Mouse (Mus musculus) left cerebral cortex, adult 2 months (tissue): Measurements from ENCODE around the gene Bad. TPM values are rescaled to one million over a fixed set of nuclear protein-coding genes. Genes with fewer than 3 reads are reported as not detected.
"Not testable (repeated sequence)": the region's sequence is repeated elsewhere in the genome, so short reads cannot be mapped to it uniquely, and the experiment has no call there.

Experiments used
- DNase-seq, 2 experiments: peaks; one replicate each; pipeline ENCODE4 v3.0.0; 2021 to 2022; ENCODE audit warnings: low spot score in 2 of 2, mixed read lengths in 1 of 2; ENCODE audit errors: extremely low spot score in 1 of 2
- H3K27ac ChIP-seq: fragments of 200-600 bp; 2 replicates; pipeline ENCODE4 v1.8.1; 2022
- H3K4me3 ChIP-seq: fragments of 200-600 bp; 2 replicates; pipeline ENCODE4 v1.8.1; 2022
- CTCF ChIP-seq: fragments of 200-600 bp; IDR thresholded peaks from 2 replicates; pipeline ENCODE4 v1.8.1; 2022; ENCODE audit warnings: antibody characterized with exemption, mild to moderate bottlenecking, moderate library complexity
- intact Hi-C: fragments of 180-260 bp; cut with DNase I; formaldehyde crosslinking; loops from one replicate; pipeline ENCODE4 v1.15.1; 2025
- total RNA-seq, 2 experiments: library from RNA; stranded (reverse); gene quantifications; 2 replicates each; pipeline ENCODE4 v1.2.3; 2021

Bad gene
- total RNA-seq, 2 experiments from 2014 or later = 34.8 to 36.2 TPM

- intact Hi-C loops = loop anchor here (2.0 to 5.0 kb wide), 3 partner anchors 51 to 411 kb away; partner anchors contain the start of genes Ccdc88b and Rps6ka4
- H3K27ac ChIP-seq = peak overlapping the region; percentile 40; the same call in 1 of the 2 replicates
- peak overlapping the region; percentile 91 for H3K4me3 ChIP-seq
- peak in 1 of 2 experiments; percentile 6 for DNase-seq
- TF ChIP-seq CTCF = no peak
Measured at GRCm38 (mm10) chr19:6907811-6908540, 33.7 kb upstream of the Bad start.

GRCm38 (mm10) chr19:6909021-6909420, 32.6 kb upstream of the Bad start:
- DNase-seq = no peak
- no peak for TF ChIP-seq CTCF
- intact Hi-C loops = loop anchor here (2.0 to 5.0 kb wide), 3 partner anchors 52 to 412 kb away; partner anchors contain the start of genes Ccdc88b and Rps6ka4
- Histone ChIP-seq H3K4me3 (peak overlapping the region; percentile 91), H3K27ac (peak overlapping the region; percentile 99)

- Histone ChIP-seq H3K4me3 (peak within 1 kb of the TSS; percentile 91), H3K27ac (peak within 1 kb of the TSS; percentile 99)
- DNase-seq = peak; percentile 91
- intact Hi-C loops = loop anchor here (2.0 to 5.0 kb wide), 3 partner anchors 52 to 412 kb away; partner anchors contain the start of genes Ccdc88b and Rps6ka4
- no peak for TF ChIP-seq CTCF
Measured at GRCm38 (mm10) chr19:6909507-6910289, 32.0 kb upstream of the Bad start, which contains the start of the genes Trmt112 and Prdx5. Trmt112 (plus strand) TSS chr19:6909698. Prdx5 (minus strand) TSS chr19:6910106.

GRCm38 (mm10) chr19:6910306-6910705, 31.4 kb upstream of the Bad start:
- DNase-seq, intact Hi-C loops: not testable (repeated sequence)
- Histone ChIP-seq H3K4me3 (peak overlapping the region; percentile 91), H3K27ac (peak overlapping the region; percentile 99)

- TF ChIP-seq CTCF = no peak
- peak overlapping the region; percentile 21; the same call in 1 of the 2 replicates for H3K4me3 ChIP-seq
- no peak for DNase-seq
- intact Hi-C loops = loop anchor here (1.0 kb wide), 1 partner anchor 9 kb away; no protein-coding TSS in a partner anchor
- H3K27ac ChIP-seq = no peak overlapping the region
Measured at GRCm38 (mm10) chr19:6911101-6912074, 30.3 kb upstream of the Bad start.

GRCm38 (mm10) chr19:6912205-6912970, 29.3 kb upstream of the Bad start:
- intact Hi-C loops = loop anchor here (1.0 kb wide), 1 partner anchor 8 kb away; no protein-coding TSS in a partner anchor
- no peak for TF ChIP-seq CTCF
- no peak overlapping the region for H3K4me3 ChIP-seq
- peak in 1 of 2 experiments; percentile 12 for DNase-seq
- no peak overlapping the region for H3K27ac ChIP-seq

- H3K4me3 ChIP-seq = no peak overlapping the region
- DNase-seq = no peak
- H3K27ac ChIP-seq = no peak overlapping the region
- intact Hi-C loops = no loop called here
- TF ChIP-seq CTCF = no peak
Measured at GRCm38 (mm10) chr19:6913036-6913435, 28.6 kb upstream of the Bad start.

- no peak overlapping the region for H3K27ac ChIP-seq
- H3K4me3 ChIP-seq = no peak overlapping the region
- DNase-seq = peak; percentile 10 to 15
- intact Hi-C loops = no loop called here
- no peak for TF ChIP-seq CTCF
Measured at GRCm38 (mm10) chr19:6913991-6914390, 27.7 kb upstream of the Bad start.

- H3K4me3 ChIP-seq = no peak overlapping the region
- no peak for TF ChIP-seq CTCF
- DNase-seq = no peak
- no peak overlapping the region for H3K27ac ChIP-seq
- intact Hi-C loops = no loop called here
Measured at GRCm38 (mm10) chr19:6914540-6914939, 27.1 kb upstream of the Bad start.

GRCm38 (mm10) chr19:6915276-6915675, 26.4 kb upstream of the Bad start:
- Histone ChIP-seq H3K4me3 (no peak overlapping the region), H3K27ac (no peak overlapping the region)
- no peak for DNase-seq
- intact Hi-C loops = no loop called here
- no peak for TF ChIP-seq CTCF
